Mouse (Mus musculus) hindlimb bud, embryonic 11.5 days (tissue): ENCODE data around the gene Ugt1a6a.

Source experiments
- DNase-seq: peaks from one replicate; pipeline ENCODE4 v3.0.0-alpha.2; 2012; ENCODE audit warnings: low read depth, low spot score; ENCODE audit errors: extremely low spot score

The Ugt1a6a gene

GRCm38 (mm10) chr1:88247660-88248059 is 113.1 kb downstream of the Ugt1a6a start:
- no peak for DNase-seq

- no peak for DNase-seq
Observed at GRCm38 (mm10) chr1:88248658-88249057, 114.0 kb downstream of the Ugt1a6a start.

GRCm38 (mm10) chr1:88249596-88249995 is 115.0 kb downstream of the Ugt1a6a start:
- no peak for DNase-seq

- no peak for DNase-seq
Observed at GRCm38 (mm10) chr1:88250023-88250422, 115.4 kb downstream of the Ugt1a6a start.

- DNase-seq: no peak
Observed at GRCm38 (mm10) chr1:88253106-88253505, 118.5 kb downstream of the Ugt1a6a start.

- no peak for DNase-seq
Observed at GRCm38 (mm10) chr1:88253540-88253939, 118.9 kb downstream of the Ugt1a6a start.

- no peak for DNase-seq
Observed at GRCm38 (mm10) chr1:88254793-88255465, 120.3 kb downstream of the Ugt1a6a start.

- no peak for DNase-seq
Observed at GRCm38 (mm10) chr1:88255466-88255857, 120.9 kb downstream of the Ugt1a6a start.

- DNase-seq: no peak
Observed at GRCm38 (mm10) chr1:88255989-88256754, 121.6 kb downstream of the Ugt1a6a start.

- no peak for DNase-seq
Observed at GRCm38 (mm10) chr1:88256886-88257663, 122.5 kb downstream of the Ugt1a6a start.

- DNase-seq: no peak
Observed at GRCm38 (mm10) chr1:88257681-88258080, 123.1 kb downstream of the Ugt1a6a start.

GRCm38 (mm10) chr1:88258361-88258760 is 123.8 kb downstream of the Ugt1a6a start:
- DNase-seq: no peak

GRCm38 (mm10) chr1:88258881-88259642 is 124.5 kb downstream of the Ugt1a6a start:
- DNase-seq: no peak

- DNase-seq: no peak
Observed at GRCm38 (mm10) chr1:88259643-88260024, 125.0 kb downstream of the Ugt1a6a start.

- no peak for DNase-seq
Observed at GRCm38 (mm10) chr1:88260114-88260513, 125.5 kb downstream of the Ugt1a6a start.

- DNase-seq: no peak
Observed at GRCm38 (mm10) chr1:88260604-88261377, 126.2 kb downstream of the Ugt1a6a start.

- DNase-seq: no peak
Observed at GRCm38 (mm10) chr1:88261706-88262105, 127.1 kb downstream of the Ugt1a6a start.

GRCm38 (mm10) chr1:88262255-88262654 is 127.6 kb downstream of the Ugt1a6a start:
- no peak for DNase-seq

- no peak for DNase-seq
Observed at GRCm38 (mm10) chr1:88262961-88263360, 128.4 kb downstream of the Ugt1a6a start.

- DNase-seq: no peak
Observed at GRCm38 (mm10) chr1:88263778-88264177, 129.2 kb downstream of the Ugt1a6a start.
